Mouse (Mus musculus) erythroblast, embryonic 14.5 days (primary cell): ENCODE data around the gene Rubcnl.

Experiments
- GATA1 ChIP-seq: IDR thresholded peaks from 2 replicates; pipeline ENCODE4 v1.6.1; 2012; ENCODE audit warnings: low read length, inconsistent platforms, mixed read lengths
- TAL1 ChIP-seq: IDR thresholded peaks from 3 replicates; pipeline ENCODE4 v1.6.1; 2012; ENCODE audit warnings: low read length, inconsistent platforms, mixed read lengths

DNA sequence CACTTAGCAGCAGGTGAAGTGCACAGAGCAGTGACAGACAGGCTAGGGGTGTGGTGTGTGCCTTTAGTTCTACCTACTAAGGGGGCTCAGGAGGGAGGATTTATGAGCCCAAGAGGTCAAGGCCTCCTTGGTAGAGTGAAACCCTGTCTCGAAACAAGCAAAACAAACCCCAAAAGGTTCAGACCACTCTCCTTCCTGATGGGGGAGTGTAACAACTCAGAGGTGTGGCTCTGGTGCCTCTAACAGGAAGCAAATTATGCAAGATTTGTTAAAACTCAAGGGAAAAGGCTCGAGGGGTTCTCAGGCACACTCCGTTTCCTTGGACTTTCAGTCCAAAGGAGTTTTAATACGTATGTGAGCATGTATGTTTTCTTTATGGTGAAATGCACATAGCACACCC is 5.5 kb upstream of the Rubcnl start:
- TF ChIP-seq TAL1 (no peak), GATA1 (no peak)
